Mouse (Mus musculus): ENCODE results near the gene Speer2. TPM values are rescaled to one million over a fixed set of nuclear protein-coding genes. Genes with fewer than 3 reads are reported as not detected.

Gene Speer2
- polyA plus RNA-seq (2015; fragmentation: Nextera tagmentation; extraction: Ambion mirVana), result not detected in 2 replicates

GRCm38 (mm10) chr16:69863644-69864043, at the start of gene Speer2:
Gene Speer2 (minus strand): TSS chr16:69863744.
- H3K4me1 ChIP-seq, result no peaks in the 10 kb centered on the region
- H3K4me2 ChIP-seq (replicated peaks), result no peak within 1 kb of the TSS
- H3K4me3 ChIP-seq, result no peak within 1 kb of the TSS
- H3K9ac ChIP-seq (replicated peaks), result no peak within 1 kb of the TSS
- WGBS, result 90% methylated on average over 4 of the region's 4 CpGs
- H3K36me3 ChIP-seq, result no peaks in the 10 kb centered on the region
- H3K27ac ChIP-seq (replicated peaks), result no peak within 1 kb of the TSS
- ATAC-seq (replicated peaks), result no peak
- H3K9me3 ChIP-seq, result no peaks in the 10 kb centered on the region
- H3K27me3 ChIP-seq, result no peaks in the 10 kb centered on the region

GRCm38 (mm10) chr16:69904303-69904702, 40.8 kb upstream of the Speer2 start:
- no peaks in the 10 kb centered on the region for H3K27me3 ChIP-seq
- H3K9ac ChIP-seq (replicated peaks), result no peak overlapping the region
- no peak overlapping the region for H3K27ac ChIP-seq (replicated peaks)
- no peaks in the 10 kb centered on the region for H3K4me1 ChIP-seq
- H3K4me3 ChIP-seq, result no peak overlapping the region
- no peak overlapping the region for H3K4me2 ChIP-seq (replicated peaks)
- no peaks in the 10 kb centered on the region for H3K9me3 ChIP-seq
- no peak for ATAC-seq (replicated peaks)
- no peaks in the 10 kb centered on the region for H3K36me3 ChIP-seq

- Histone ChIP-seq H3K27ac (replicated peaks) (no peak overlapping the region), H3K4me3 (no peak overlapping the region), H3K4me2 (replicated peaks) (no peak overlapping the region), H3K9ac (replicated peaks) (no peak overlapping the region), H3K27me3 (no peaks in the 10 kb centered on the region), H3K36me3 (no peaks in the 10 kb centered on the region), H3K9me3 (no peaks in the 10 kb centered on the region), H3K4me1 (no peaks in the 10 kb centered on the region)
- ATAC-seq (replicated peaks), result no peak
Observed at GRCm38 (mm10) chr16:69880712-69881111, 17.2 kb upstream of the Speer2 start.

DNA sequence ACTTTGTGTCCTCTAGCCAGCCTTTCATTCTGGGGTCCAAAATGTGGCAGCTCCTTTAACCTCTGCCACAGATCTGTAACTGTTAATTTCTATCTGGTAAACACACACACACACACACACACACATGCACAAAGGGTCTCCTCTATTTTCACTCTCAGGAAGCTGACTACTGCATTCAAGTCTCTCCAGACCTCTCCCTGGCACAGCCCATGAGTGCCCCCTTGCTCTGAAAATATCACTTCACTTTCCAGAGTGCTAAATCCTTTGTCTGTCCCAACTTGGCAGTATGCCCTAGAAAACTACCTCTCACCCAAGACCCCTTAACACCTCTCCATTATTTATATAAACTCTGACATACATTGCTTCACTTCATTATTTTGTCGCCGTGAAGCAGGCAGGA, 26.9 kb downstream of the Speer2 start:
- Histone ChIP-seq H3K27ac (replicated peaks) (no peak overlapping the region), H3K4me1 (0 out of 2 replicates have a peak, but pooled peaks cover 4% of the 10 kb centered on the region), H3K36me3 (no peaks in the 10 kb centered on the region), H3K9me3 (no peaks in the 10 kb centered on the region), H3K4me3 (no peak overlapping the region), H3K9ac (replicated peaks) (no peak overlapping the region), H3K27me3 (no peaks in the 10 kb centered on the region), H3K4me2 (replicated peaks) (no peak overlapping the region)
- peak; percentile 60; the same call in 1 of the 2 replicates for ATAC-seq (replicated peaks)
- WGBS, result 40% methylated on average over 2 of the region's 2 CpGs

GRCm38 (mm10) chr16:69813652-69814051, 49.9 kb downstream of the Speer2 start:
- H3K9me3 ChIP-seq, result no peaks in the 10 kb centered on the region
- no peaks in the 10 kb centered on the region for H3K4me1 ChIP-seq
- H3K9ac ChIP-seq (replicated peaks), result no peak overlapping the region
- ATAC-seq (replicated peaks), result no peak
- H3K4me3 ChIP-seq, result no peak overlapping the region
- no peaks in the 10 kb centered on the region for H3K27me3 ChIP-seq
- H3K4me2 ChIP-seq (replicated peaks), result no peak overlapping the region
- H3K36me3 ChIP-seq, result no peaks in the 10 kb centered on the region
- WGBS, result 81% methylated on average over 5 of the region's 5 CpGs
- H3K27ac ChIP-seq (replicated peaks), result no peak overlapping the region

All from forebrain, embryonic 15.5 days (tissue).